Mouse (Mus musculus) lung, postnatal 0 days (tissue): ENCODE results near the gene Cox6b2. TPM values are rescaled to one million over a fixed set of nuclear protein-coding genes. Genes with fewer than 3 reads are reported as not detected.

ENCODE experiments used
- ATAC-seq: fragments of 200-750 bp; cut with Nextera tagmentation; 2 replicates; pipeline ENCODE4 v1.8.0; 2017; ENCODE audit warnings: moderate library complexity
- DNase-seq: peaks from one replicate; pipeline ENCODE4 v3.0.0-alpha.2; 2016; ENCODE audit warnings: low spot score
- H3K27ac ChIP-seq: fragments of 300-500 bp; sonication (generic); 2 replicates; pipeline ENCODE4 v1.5.1; 2014; ENCODE audit warnings: antibody characterized with exemption, mild to moderate bottlenecking, low read length, mixed read lengths
- H3K27me3 ChIP-seq: fragments of 300-500 bp; sonication (generic); replicated peaks from 2 replicates; pipeline ENCODE4 v1.6.1; 2014; ENCODE audit warnings: low read length, mixed read lengths; ENCODE audit not compliant: insufficient read depth
- H3K36me3 ChIP-seq: fragments of 300-500 bp; sonication (generic); 2 replicates; pipeline ENCODE4 v1.6.1; 2014; ENCODE audit warnings: low read length, mixed read lengths; ENCODE audit not compliant: insufficient read depth
- H3K4me1 ChIP-seq: fragments of 300-500 bp; sonication (generic); 2 replicates; pipeline ENCODE4 v1.6.1; 2014; ENCODE audit warnings: antibody characterized with exemption, low read depth, low read length, mixed read lengths; ENCODE audit not compliant: insufficient read depth
- H3K4me2 ChIP-seq: fragments of 300-500 bp; sonication (generic); replicated peaks from 2 replicates; pipeline ENCODE4 v1.6.1; 2014; ENCODE audit warnings: low read depth, mild to moderate bottlenecking, low read length, moderate library complexity, mixed read lengths
- H3K4me3 ChIP-seq: fragments of 300-500 bp; sonication (generic); 2 replicates; pipeline ENCODE4 v1.5.1; 2014; ENCODE audit warnings: low read depth, low read length
- H3K9ac ChIP-seq: fragments of 300-500 bp; sonication (generic); replicated peaks from 2 replicates; pipeline ENCODE4 v1.6.1; 2014; ENCODE audit warnings: low read depth, mild to moderate bottlenecking
- H3K9me3 ChIP-seq: fragments of 300-500 bp; sonication (generic); 2 replicates; pipeline ENCODE4 v1.6.1; 2016; ENCODE audit warnings: low read length, mixed read lengths
- CTCF ChIP-seq: IDR thresholded peaks from 2 replicates; pipeline ENCODE4 v1.5.1; 2016; ENCODE audit warnings: antibody characterized with exemption, mild to moderate bottlenecking
- EP300 ChIP-seq: IDR thresholded peaks from 2 replicates; pipeline ENCODE4 v1.6.1; 2016; ENCODE audit warnings: antibody characterized with exemption, mild to moderate bottlenecking, control low read depth
- WGBS: fragments of 180-500 bp; shearing (Covaris S2); extraction: QIAGEN DNeasy Blood & Tissue Kit; methylation state at CpG from one replicate; pipeline ENCODE4 v1.1.7; 2014; 5-methylcytosine and 5-hydroxymethylcytosine counted together
- polyA plus RNA-seq: library from polyadenylated mRNA; unstranded; fragments of >200 nt; fragmentation: Nextera tagmentation; extraction: Ambion mirVana; gene quantifications from 2 replicates; pipeline ENCODE4 v1.2.1, GENCODE M21; 2015

Cox6b2 gene
- polyA plus RNA-seq, 1 experiment from 2014 or later, result 67.7 TPM

DNA sequence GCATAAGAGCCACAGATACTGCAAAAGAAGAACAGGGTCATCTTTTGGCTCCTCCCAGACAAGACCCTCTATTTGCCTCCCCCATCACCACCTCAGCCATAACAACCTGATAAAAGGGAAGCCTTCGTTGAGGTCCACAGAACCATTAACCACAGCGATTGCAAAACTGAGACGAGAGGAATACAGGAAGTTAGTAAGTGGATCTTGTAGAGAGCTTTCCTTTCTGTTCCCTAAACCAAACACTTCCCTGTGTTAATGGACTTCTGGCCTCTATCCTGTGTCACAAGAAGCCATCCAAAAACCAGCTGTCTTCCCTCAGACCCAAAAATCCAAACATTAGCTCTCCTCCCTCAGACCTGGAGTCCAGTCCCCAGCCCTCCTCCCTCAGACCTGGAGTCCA lies 28.5 kb downstream of the Cox6b2 start:
- peak; percentile 30; the same call in 1 of the 2 replicates for ATAC-seq
- Histone ChIP-seq H3K27ac (no peak overlapping the region), H3K4me3 (no peak overlapping the region), H3K4me1 (no peaks in the 10 kb centered on the region; the same call in 1 of the 2 replicates), H3K9ac (no peak overlapping the region), H3K27me3 (no peaks in the 10 kb centered on the region), H3K9me3 (no peaks in the 10 kb centered on the region), H3K36me3 (no peaks in the 10 kb centered on the region), H3K4me2 (no peak overlapping the region)
- WGBS, result 8% methylated on average over 3 of the region's 3 CpGs
- TF ChIP-seq EP300 (no peak), CTCF (no peak)
- DNase-seq, result peak; percentile 56

DNA sequence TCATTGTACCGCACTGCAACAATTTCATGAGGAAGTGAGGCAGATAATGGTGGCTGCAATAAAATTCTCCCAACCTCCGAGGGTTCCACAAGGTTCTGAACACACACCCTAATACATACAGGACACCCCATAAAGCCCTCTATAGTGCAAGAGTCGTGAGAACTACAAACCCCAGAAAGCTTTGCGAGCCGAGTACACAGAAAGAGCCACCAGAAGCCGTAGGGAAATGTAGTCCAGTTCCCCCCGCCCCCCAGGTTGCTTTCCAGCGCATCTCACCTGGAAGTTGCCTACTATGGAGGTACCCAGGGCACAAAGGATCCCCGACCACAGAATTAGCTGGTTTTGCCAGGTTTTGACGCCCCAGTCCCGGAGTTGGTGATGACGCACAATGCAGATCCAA lies 29.4 kb downstream of the Cox6b2 start:
- Histone ChIP-seq H3K4me1 (no peaks in the 10 kb centered on the region; the same call in 1 of the 2 replicates), H3K4me2 (peak overlapping the region; percentile 42), H3K27me3 (no peaks in the 10 kb centered on the region), H3K9me3 (no peaks in the 10 kb centered on the region), H3K9ac (0 out of 2 replicates have a peak overlapping the region, but pooled peaks have one; percentile 16), H3K4me3 (peak overlapping the region; percentile 31; the same call in 1 of the 2 replicates), H3K36me3 (no peaks in the 10 kb centered on the region), H3K27ac (no peak overlapping the region)
- ATAC-seq, result no peak
- 40% methylated on average over 12 of the region's 12 CpGs for WGBS
- TF ChIP-seq CTCF (no peak), EP300 (no peak)
- DNase-seq, result no peak

DNA sequence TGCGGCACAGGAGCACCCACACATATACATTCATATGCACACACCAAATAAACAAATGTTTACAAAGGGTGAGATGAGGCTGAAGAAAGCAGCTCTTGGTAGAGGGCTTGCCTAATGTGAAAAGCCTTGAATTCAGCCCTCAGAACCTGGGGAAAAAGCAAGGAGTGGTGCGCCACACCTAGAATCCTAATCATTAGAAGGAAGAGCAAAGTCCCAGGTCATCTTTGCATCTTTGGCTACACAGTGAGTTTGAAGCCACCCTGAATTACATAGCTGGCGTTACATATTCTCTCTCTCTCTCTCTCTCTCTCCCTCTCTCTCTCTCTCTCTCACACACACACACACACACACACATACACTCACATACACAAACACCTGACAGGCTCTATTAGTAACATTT lies 33.6 kb downstream of the Cox6b2 start:
- 86% methylated on average over 3 of the region's 3 CpGs for WGBS
- TF ChIP-seq EP300, result no peak
- no peak for TF ChIP-seq CTCF
- Histone ChIP-seq H3K4me2 (no peak overlapping the region), H3K9me3 (no peaks in the 10 kb centered on the region), H3K9ac (no peak overlapping the region), H3K27me3 (no peaks in the 10 kb centered on the region), H3K27ac (no peak overlapping the region), H3K4me3 (no peak overlapping the region), H3K4me1 (no peaks in the 10 kb centered on the region; the same call in 1 of the 2 replicates), H3K36me3 (no peaks in the 10 kb centered on the region)
- ATAC-seq, result no peak
- no peak for DNase-seq

DNA sequence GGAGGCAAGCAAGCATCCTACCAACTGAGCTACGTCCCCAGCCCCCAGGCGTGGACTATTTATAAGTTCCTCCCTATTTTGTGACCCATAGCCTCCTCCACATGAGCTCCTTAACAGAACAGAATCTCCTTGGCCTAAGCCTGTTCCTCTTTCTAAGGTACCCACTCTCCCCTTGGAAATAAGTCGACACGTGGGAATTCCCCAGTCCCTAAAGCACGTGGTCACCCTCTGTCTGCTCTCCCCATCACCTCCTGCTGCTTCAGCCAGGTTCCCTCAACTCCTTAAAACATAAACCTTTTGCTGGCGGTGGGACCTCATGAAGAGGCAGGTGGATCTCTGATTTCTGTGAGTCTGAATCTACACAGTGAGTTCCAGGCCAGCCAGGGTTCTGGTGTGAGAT lies 35.9 kb downstream of the Cox6b2 start:
- H3K9ac ChIP-seq, result no peak overlapping the region
- H3K9me3 ChIP-seq, result no peaks in the 10 kb centered on the region
- H3K4me3 ChIP-seq, result no peak overlapping the region
- H3K4me1 ChIP-seq, result no peaks in the 10 kb centered on the region
- H3K27me3 ChIP-seq, result no peaks in the 10 kb centered on the region
- 67% methylated on average over 6 of the region's 6 CpGs for WGBS
- ATAC-seq (no peak), DNase-seq (no peak)
- no peaks in the 10 kb centered on the region for H3K36me3 ChIP-seq
- no peak overlapping the region for H3K4me2 ChIP-seq
- no peak overlapping the region for H3K27ac ChIP-seq
- no peak for TF ChIP-seq CTCF
- no peak for TF ChIP-seq EP300

DNA sequence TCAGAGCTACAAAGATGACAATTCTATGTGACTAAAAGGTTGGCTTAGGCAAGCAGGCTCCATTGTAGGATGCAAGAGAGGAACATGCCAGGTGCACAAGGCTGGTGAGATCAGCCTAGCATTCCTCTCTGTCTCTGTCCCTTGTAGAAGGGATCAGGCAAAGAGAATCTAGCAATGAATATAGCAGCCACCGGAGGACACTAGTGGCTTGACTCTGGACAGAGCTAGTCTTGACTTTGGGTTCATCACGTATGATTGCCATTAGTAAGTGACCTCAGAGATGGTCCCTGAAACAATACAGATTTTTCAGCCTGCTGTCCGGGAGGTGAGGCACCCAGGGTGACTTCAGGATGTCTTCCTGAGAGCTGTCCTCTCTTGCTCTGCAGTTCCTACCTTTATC lies 40.3 kb downstream of the Cox6b2 start:
- no peak overlapping the region for H3K4me3 ChIP-seq
- DNase-seq, result peak; percentile 29
- TF ChIP-seq CTCF (peak; percentile 56), EP300 (no peak)
- H3K4me1 ChIP-seq, result no peaks in the 10 kb centered on the region
- no peak overlapping the region for H3K9ac ChIP-seq
- no peaks in the 10 kb centered on the region for H3K27me3 ChIP-seq
- WGBS, result 84% methylated on average over 3 of the region's 3 CpGs
- no peak for ATAC-seq
- no peak overlapping the region for H3K27ac ChIP-seq
- no peaks in the 10 kb centered on the region for H3K9me3 ChIP-seq
- no peaks in the 10 kb centered on the region for H3K36me3 ChIP-seq
- no peak overlapping the region for H3K4me2 ChIP-seq

DNA sequence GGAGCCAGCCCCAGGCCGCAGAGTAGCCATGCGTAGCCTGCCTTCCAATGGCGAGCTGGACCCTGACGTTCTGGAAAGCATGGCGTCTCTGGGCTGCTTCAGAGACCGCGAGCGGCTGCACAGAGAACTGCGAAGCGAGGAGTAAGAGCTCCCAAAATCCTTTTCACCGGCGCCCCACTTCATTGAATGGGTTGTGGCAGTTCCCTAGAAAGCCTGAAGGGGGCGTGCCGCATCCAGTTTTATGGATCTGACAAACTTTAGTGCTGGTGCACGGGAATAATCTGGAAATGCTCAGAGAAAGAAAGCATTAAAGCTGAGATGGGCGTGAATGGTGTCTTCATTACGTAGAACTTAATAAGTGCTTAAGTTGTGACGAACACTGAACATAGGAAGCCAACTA lies 47.8 kb downstream of the Cox6b2 start:
- TF ChIP-seq CTCF (peak; percentile 75), EP300 (no peak)
- Histone ChIP-seq H3K9me3 (no peaks in the 10 kb centered on the region), H3K4me2 (no peak overlapping the region), H3K9ac (no peak overlapping the region), H3K36me3 (no peaks in the 10 kb centered on the region), H3K4me3 (no peak overlapping the region), H3K27me3 (no peaks in the 10 kb centered on the region), H3K27ac (no peak overlapping the region), H3K4me1 (no peaks in the 10 kb centered on the region)
- 44% methylated on average over 18 of the region's 18 CpGs for WGBS
- DNase-seq (peak; percentile 39), ATAC-seq (no peak)

DNA sequence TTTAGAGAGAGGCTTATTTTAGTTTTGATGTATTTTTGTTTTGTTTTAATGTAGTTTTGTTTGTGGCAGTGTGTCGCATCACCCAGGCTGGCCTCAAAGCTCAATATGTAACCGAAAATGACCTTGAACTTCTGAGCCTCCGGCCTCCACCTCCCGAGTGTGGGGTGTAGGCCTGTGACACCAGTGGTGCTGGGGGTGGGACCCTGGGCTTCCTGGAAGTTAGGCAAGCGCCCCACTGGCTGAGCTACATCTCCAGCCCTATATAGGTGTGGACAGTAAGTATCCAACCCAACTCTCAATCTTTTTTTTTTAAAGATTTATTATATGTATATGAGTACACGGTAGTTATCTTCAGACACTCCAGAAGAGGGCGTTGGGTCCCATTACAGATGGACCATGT lies 49.7 kb downstream of the Cox6b2 start:
- ATAC-seq (no peak), DNase-seq (no peak)
- no peak overlapping the region for H3K4me3 ChIP-seq
- H3K27ac ChIP-seq, result no peak overlapping the region
- no peaks in the 10 kb centered on the region for H3K36me3 ChIP-seq
- no peaks in the 10 kb centered on the region for H3K9me3 ChIP-seq
- H3K4me1 ChIP-seq, result no peaks in the 10 kb centered on the region
- TF ChIP-seq EP300, result no peak
- TF ChIP-seq CTCF, result no peak
- H3K27me3 ChIP-seq, result no peaks in the 10 kb centered on the region
- no peak overlapping the region for H3K4me2 ChIP-seq
- no peak overlapping the region for H3K9ac ChIP-seq
- 91% methylated on average over 7 of the region's 7 CpGs for WGBS
